Mouse (Mus musculus): ENCODE measurements around the gene Zfp523. TPM values are rescaled to one million over a fixed set of nuclear protein-coding genes. Genes with fewer than 3 reads are reported as not detected.

Zfp523 gene
- total and polyA plus RNA-seq, 3 experiments: 29.5 to 53.0 TPM; not detected in 1

GRCm38 (mm10) chr17:28224615-28225014 is 47.7 kb downstream of the Zfp523 start:
- TF ChIP-seq MYC (IDR thresholded peaks at IDR 0.05; ENCODE audit: low read depth, low read length): no peak
- TF ChIP-seq RCOR1 (IDR thresholded peaks at IDR 0.05; ENCODE audit: low read depth, low read length): no peak
- TF ChIP-seq MXI1 (IDR thresholded peaks at IDR 0.05; ENCODE audit: low read depth, low read length): no peak
- TF ChIP-seq ZMIZ1 (IDR thresholded peaks at IDR 0.05; ENCODE audit: low read depth, low read length): no peak
- TF ChIP-seq MYB (IDR thresholded peaks at IDR 0.05; ENCODE audit: low read depth, low read length): no peak
- TF ChIP-seq USF1 (IDR thresholded peaks at IDR 0.05; ENCODE audit: low read depth, low read length): no peak
- no peak for TF ChIP-seq POLR2A (IDR thresholded peaks at IDR 0.05; ENCODE audit: control insufficient read depth in 1 of 2, insufficient read depth in 1 of 2, low read depth in 1 of 2, low read length in 2 of 2, poor library complexity in 1 of 2)
- TF ChIP-seq EP300 (IDR thresholded peaks at IDR 0.05; ENCODE audit: low read depth in 1 of 2, low read length in 2 of 2): no peak
- no peaks in the 10 kb centered on the region for H3K27me3 ChIP-seq (ENCODE audit: control insufficient read depth in 1 of 2, insufficient read depth in 2 of 2, low read length in 2 of 2)
- H3K79me2 ChIP-seq (ENCODE audit: control insufficient read depth, insufficient read depth, low read length, poor library complexity): no peaks in the 10 kb centered on the region
- peaks cover 4 to 5% of the 10 kb centered on the region in 2 experiments for H3K36me3 ChIP-seq (ENCODE audit: control insufficient read depth in 1 of 2, insufficient read depth in 2 of 2, low read length in 2 of 2)
- peaks cover 0 to 3% of the 10 kb centered on the region in 2 experiments; a peak in 1 of 4 replicates for H3K4me1 ChIP-seq (ENCODE audit: control insufficient read depth in 1 of 2, insufficient read depth in 2 of 2, low read length in 2 of 2)
- no peak overlapping the region for H3K27ac ChIP-seq (ENCODE audit: control insufficient read depth, low read depth, low read length)
- no peak overlapping the region for H3K4me3 ChIP-seq (ENCODE audit: control insufficient read depth in 1 of 2, insufficient read depth in 1 of 2, low read depth in 2 of 2, low read length in 2 of 2)
- DNase-seq (ENCODE audit: low read depth, low spot score): no peak
- no peak overlapping the region for H3K9ac ChIP-seq (ENCODE audit: control insufficient read depth, low read depth, low read length, poor library complexity, severe bottlenecking)
- H3K9me3 ChIP-seq (replicated peaks; ENCODE audit: insufficient read depth, low read length): no peaks in the 10 kb centered on the region

DNA sequence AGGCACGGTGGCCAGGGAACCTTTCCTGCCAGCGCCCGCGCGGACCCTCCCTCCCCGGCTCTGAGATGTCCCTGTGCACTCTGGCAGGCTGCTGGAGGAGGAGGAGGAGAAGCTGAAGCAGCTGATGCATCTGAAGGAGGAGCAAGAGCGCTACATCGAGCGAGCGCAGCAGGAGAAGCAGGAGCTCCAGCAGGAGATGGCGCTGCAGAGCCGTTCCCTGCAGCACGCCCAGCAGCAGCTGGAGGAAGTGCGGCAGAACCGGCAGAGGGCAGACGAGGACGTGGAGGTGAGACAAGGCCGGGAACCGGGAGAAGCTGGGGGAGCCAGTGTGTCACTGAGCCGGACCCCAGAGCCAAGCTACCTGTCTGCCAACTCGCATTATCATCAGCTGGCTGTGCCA is 49.1 kb downstream of the Zfp523 start:
- no peaks in the 10 kb centered on the region for H3K9me3 ChIP-seq (replicated peaks; ENCODE audit: insufficient read depth, low read length)
- no peaks in the 10 kb centered on the region for H3K27me3 ChIP-seq (ENCODE audit: control insufficient read depth in 1 of 2, insufficient read depth in 2 of 2, low read length in 2 of 2)
- no peak overlapping the region for H3K27ac ChIP-seq (ENCODE audit: control insufficient read depth, low read depth, low read length)
- H3K36me3 ChIP-seq (ENCODE audit: control insufficient read depth in 1 of 2, insufficient read depth in 2 of 2, low read length in 2 of 2): peaks cover 4 to 5% of the 10 kb centered on the region in 2 experiments
- no peaks in the 10 kb centered on the region for H3K79me2 ChIP-seq (ENCODE audit: control insufficient read depth, insufficient read depth, low read length, poor library complexity)
- H3K9ac ChIP-seq (ENCODE audit: control insufficient read depth, low read depth, low read length, poor library complexity, severe bottlenecking): no peak overlapping the region
- DNase-seq (ENCODE audit: low read depth, low spot score): peak; percentile 43
- peaks cover 0 to 4% of the 10 kb centered on the region in 2 experiments; a peak in 2 of 4 replicates for H3K4me1 ChIP-seq (ENCODE audit: control insufficient read depth in 1 of 2, insufficient read depth in 2 of 2, low read length in 2 of 2)
- TF ChIP-seq CTCF (IDR thresholded peaks at IDR 0.05 in 2 of 3, conservative IDR thresholded peaks at IDR 0.05 in 1 of 3; ENCODE audit: control insufficient read depth in 1 of 3, insufficient read depth in 1 of 3, low read depth in 2 of 3, low read length in 3 of 3, poor library complexity in 1 of 3, severe bottlenecking in 1 of 3) (peak in 2 of 3 experiments; percentile 55 to 59; a peak in 3 of 6 replicates), POLR2A (IDR thresholded peaks at IDR 0.05; ENCODE audit: control insufficient read depth in 1 of 2, insufficient read depth in 1 of 2, low read depth in 1 of 2, low read length in 2 of 2, poor library complexity in 1 of 2) (no peak), SMC3 (IDR thresholded peaks at IDR 0.05; ENCODE audit: low read depth, low read length) (peak; percentile 35)
- H3K4me3 ChIP-seq (ENCODE audit: control insufficient read depth in 1 of 2, insufficient read depth in 1 of 2, low read depth in 2 of 2, low read length in 2 of 2): no peak overlapping the region

DNA sequence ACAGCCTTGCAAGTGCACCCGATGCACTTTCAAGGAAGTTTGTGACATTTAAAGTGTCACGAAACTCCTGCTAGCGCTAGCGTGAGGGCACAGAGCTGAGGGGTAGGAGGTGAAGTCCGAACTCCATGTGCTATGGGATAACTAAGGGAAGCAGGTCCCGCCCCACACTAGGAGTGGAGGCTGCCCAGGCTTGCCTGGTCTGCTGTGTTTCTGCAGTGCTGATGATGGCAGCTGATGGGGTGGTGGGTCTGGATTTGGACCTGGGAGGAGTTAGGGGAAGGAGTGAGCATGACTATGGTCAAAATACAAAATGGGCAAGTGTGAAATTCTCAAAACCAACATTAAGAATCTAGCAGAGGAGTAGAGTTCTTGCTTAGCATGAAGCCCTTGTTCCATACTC is 53.6 kb downstream of the Zfp523 start:
- H3K9me3 ChIP-seq (replicated peaks; ENCODE audit: insufficient read depth, low read length): no peaks in the 10 kb centered on the region
- no peak overlapping the region for H3K4me3 ChIP-seq (ENCODE audit: control insufficient read depth in 1 of 2, insufficient read depth in 1 of 2, low read depth in 2 of 2, low read length in 2 of 2)
- TF ChIP-seq ZC3H11A (IDR thresholded peaks at IDR 0.05; ENCODE audit: low read depth, low read length) (no peak), SMC3 (IDR thresholded peaks at IDR 0.05; ENCODE audit: low read depth, low read length) (no peak), RAD21 (IDR thresholded peaks at IDR 0.05; ENCODE audit: low read depth, low read length) (no peak), NELFE (IDR thresholded peaks at IDR 0.05; ENCODE audit: low read depth, low read length) (no peak)
- no peak for DNase-seq (ENCODE audit: low read depth, low spot score)
- H3K79me2 ChIP-seq (ENCODE audit: control insufficient read depth, insufficient read depth, low read length, poor library complexity): peaks cover 7% of the 10 kb centered on the region
- H3K9ac ChIP-seq (ENCODE audit: control insufficient read depth, low read depth, low read length, poor library complexity, severe bottlenecking): no peak overlapping the region
- H3K27ac ChIP-seq (ENCODE audit: control insufficient read depth, low read depth, low read length): no peak overlapping the region
- peaks cover 4 to 13% of the 10 kb centered on the region in 2 experiments; a peak in 3 of 4 replicates for H3K4me1 ChIP-seq (ENCODE audit: control insufficient read depth in 1 of 2, insufficient read depth in 2 of 2, low read length in 2 of 2)
- H3K27me3 ChIP-seq (ENCODE audit: control insufficient read depth in 1 of 2, insufficient read depth in 2 of 2, low read length in 2 of 2): no peaks in the 10 kb centered on the region
- H3K36me3 ChIP-seq (ENCODE audit: control insufficient read depth in 1 of 2, insufficient read depth in 2 of 2, low read length in 2 of 2): peaks cover 2 to 11% of the 10 kb centered on the region in 2 experiments
